10 mouse cellular contexts compared by ENCODE assay signal in the genomic region with DNA sequence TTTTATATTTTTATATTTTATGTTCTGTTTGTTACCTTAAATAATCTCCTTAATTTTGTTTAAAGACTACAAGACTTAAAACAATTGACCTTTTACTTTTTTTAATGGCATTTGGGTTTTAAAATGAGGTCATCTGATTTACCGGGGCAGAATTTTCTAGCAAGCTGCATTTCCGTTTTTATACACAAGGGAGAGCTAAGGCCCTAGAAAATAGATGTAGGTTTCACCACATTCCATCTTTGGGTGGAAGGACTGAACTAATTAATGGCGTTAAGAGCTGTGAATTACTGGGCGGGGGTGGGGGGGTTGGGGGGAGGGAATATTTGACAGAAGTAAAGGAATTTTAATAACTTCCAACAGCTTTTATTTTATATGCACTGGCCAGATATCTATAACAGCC.
A peak's percentile ranks its signal among the peaks of the same experiment; 100 is the strongest.
DNase-seq lines count a peak whose midpoint lies in the region; ATAC-seq and TF ChIP-seq lines count a peak whose summit lies in the region.
"Had no signal": no experiment of that assay in that cellular context is flagged by ENCODE, and none has a peak within 500 bp of the region (broad histone marks: within the 10 kb centered on the region; RNA-seq: fewer than 3 reads in every experiment).

No protein-coding gene starts in this region.

- 0 out of 2 replicates have a peak, but pooled peaks cover 3% of the 10 kb centered on the region for H3K4me1 ChIP-seq in kidney, embryonic 16.5 days (ENCODE audit: insufficient read depth, low read length)
- 0 out of 4 replicates have a peak, but pooled peaks cover 0 to 2% of the 10 kb centered on the region in 2 experiments for H3K4me1 ChIP-seq in ES-E14 (ENCODE audit: control insufficient read depth in 2 of 2, insufficient read depth in 2 of 2, low read length in 2 of 2, poor library complexity in 1 of 2)
- peaks cover 23% of the 10 kb centered on the region for H3K4me1 ChIP-seq in forebrain, embryonic 16.5 days (replicated peaks; ENCODE audit: control insufficient read depth, insufficient read depth, low read length)

- H3K27ac ChIP-seq in kidney, embryonic 16.5 days (ENCODE audit: low read length) = no peak overlapping the region
- H3K27ac ChIP-seq in ES-E14 (ENCODE audit: insufficient read depth, low read depth, low read length, poor library complexity, severe bottlenecking) = no peak overlapping the region
- H3K27ac ChIP-seq in forebrain, embryonic 16.5 days (ENCODE audit: low read length) = no peak overlapping the region

- H3K9me3 ChIP-seq in kidney, embryonic 16.5 days (ENCODE audit: low read length) = no peaks in the 10 kb centered on the region
- no peaks in the 10 kb centered on the region for H3K9me3 ChIP-seq in ES-E14 (ENCODE audit: control insufficient read depth, insufficient read depth, low read depth, low read length)
- no peaks in the 10 kb centered on the region for H3K9me3 ChIP-seq in forebrain, embryonic 16.5 days (ENCODE audit: control insufficient read depth, low read length)

- in situ Hi-C loops in ES-E14 (cut with MboI; ENCODE audit: low sequenced_read_pairs in 2 of 2, unreplicated experiment in 2 of 2) = no loop called here

- no peak for DNase-seq in kidney, postnatal 14 days
- DNase-seq in A20 (ENCODE audit: low read depth, low spot score) (peak; percentile 20), ES-E14 (ENCODE audit: low read depth, low spot score) (no peak)
- no peak for DNase-seq in right cerebral cortex, postnatal 25 days
- DNase-seq in adrenal gland, postnatal 4 days (ENCODE audit: low spot score in 2 of 2) = no peak
- DNase-seq: gastrocnemius, postnatal 14 days; right cerebral cortex, adult 18-20 months had no signal

- H3K9ac ChIP-seq in kidney, embryonic 16.5 days (replicated peaks; ENCODE audit: low read length) = no peak overlapping the region
- H3K9ac ChIP-seq in ES-E14 (ENCODE audit: insufficient read depth, low read depth, low read length, poor library complexity, severe bottlenecking) = no peak overlapping the region
- H3K9ac ChIP-seq in forebrain, embryonic 16.5 days (replicated peaks; ENCODE audit: low read depth, low read length) = no peak overlapping the region

- no peaks in the 10 kb centered on the region for H3K36me3 ChIP-seq in kidney, embryonic 16.5 days (ENCODE audit: insufficient read depth, low read length)
- H3K36me3 ChIP-seq in ES-E14 (ENCODE audit: control insufficient read depth, insufficient read depth, low read length, poor library complexity, severe bottlenecking) = no peaks in the 10 kb centered on the region
- no peaks in the 10 kb centered on the region for H3K36me3 ChIP-seq in forebrain, embryonic 16.5 days (ENCODE audit: control insufficient read depth, insufficient read depth)

- peak; percentile 57; the same call in 1 of the 2 replicates for ATAC-seq in kidney, embryonic 16.5 days (ENCODE audit: low FRiP score, low TSS enrichment)
- 0 out of 2 replicates have a peak, but pooled peaks have one; percentile 29 for ATAC-seq in forebrain, embryonic 16.5 days
- no peak for ATAC-seq in megakaryocyte progenitor cell, adult 5-6 weeks (replicated peaks; ENCODE audit: poor library complexity)

- H3K4me3 ChIP-seq in kidney, embryonic 16.5 days (ENCODE audit: low read length) = no peak overlapping the region
- H3K4me3 ChIP-seq in ES-E14 (ENCODE audit: insufficient read depth in 1 of 2, low read depth in 1 of 2, low read length in 2 of 2, poor library complexity in 1 of 2, severe bottlenecking in 1 of 2) = no peak overlapping the region
- no peak overlapping the region for H3K4me3 ChIP-seq in forebrain, embryonic 16.5 days (replicated peaks; ENCODE audit: low read length)

- no peaks in the 10 kb centered on the region for H3K27me3 ChIP-seq in kidney, embryonic 16.5 days (ENCODE audit: insufficient read depth, low read length)
- H3K27me3 ChIP-seq in forebrain, embryonic 16.5 days (replicated peaks; ENCODE audit: control insufficient read depth, insufficient read depth, low read length) = no peaks in the 10 kb centered on the region

- H3K4me2 ChIP-seq in kidney, embryonic 16.5 days (replicated peaks; ENCODE audit: low read depth, low read length) = no peak overlapping the region
- H3K4me2 ChIP-seq in forebrain, embryonic 16.5 days (ENCODE audit: low read length) = no peak overlapping the region

- WGBS in kidney, embryonic 16.5 days = 4% methylated on average over 4 of the region's 4 CpGs
- 3% methylated on average over 4 of the region's 4 CpGs for WGBS in forebrain, embryonic 16.5 days

TF ChIP-seq in ES-E14, 5 proteins besides CTCF, POLR2A, EP300 and RAD21:
- TF ChIP-seq CHD2 (IDR thresholded peaks at IDR 0.05; ENCODE audit: low read depth, low read length) (no peak), ZC3H11A (IDR thresholded peaks at IDR 0.05; ENCODE audit: borderline replicate concordance, low read depth, low read length) (peak; percentile 53; the same call in 1 of the 2 replicates), HCFC1 (IDR thresholded peaks at IDR 0.05; ENCODE audit: borderline replicate concordance, insufficient read depth, low read length) (no peak)
